Mouse (Mus musculus) fat pad, adult 2 months (tissue): ENCODE data around the gene Nrp2.

Source experiments
- DNase-seq: peaks from one replicate; pipeline ENCODE4 v3.0.0-alpha.2; 2011; ENCODE audit warnings: low read depth, low spot score; ENCODE audit errors: extremely low read depth

The Nrp2 gene

DNA sequence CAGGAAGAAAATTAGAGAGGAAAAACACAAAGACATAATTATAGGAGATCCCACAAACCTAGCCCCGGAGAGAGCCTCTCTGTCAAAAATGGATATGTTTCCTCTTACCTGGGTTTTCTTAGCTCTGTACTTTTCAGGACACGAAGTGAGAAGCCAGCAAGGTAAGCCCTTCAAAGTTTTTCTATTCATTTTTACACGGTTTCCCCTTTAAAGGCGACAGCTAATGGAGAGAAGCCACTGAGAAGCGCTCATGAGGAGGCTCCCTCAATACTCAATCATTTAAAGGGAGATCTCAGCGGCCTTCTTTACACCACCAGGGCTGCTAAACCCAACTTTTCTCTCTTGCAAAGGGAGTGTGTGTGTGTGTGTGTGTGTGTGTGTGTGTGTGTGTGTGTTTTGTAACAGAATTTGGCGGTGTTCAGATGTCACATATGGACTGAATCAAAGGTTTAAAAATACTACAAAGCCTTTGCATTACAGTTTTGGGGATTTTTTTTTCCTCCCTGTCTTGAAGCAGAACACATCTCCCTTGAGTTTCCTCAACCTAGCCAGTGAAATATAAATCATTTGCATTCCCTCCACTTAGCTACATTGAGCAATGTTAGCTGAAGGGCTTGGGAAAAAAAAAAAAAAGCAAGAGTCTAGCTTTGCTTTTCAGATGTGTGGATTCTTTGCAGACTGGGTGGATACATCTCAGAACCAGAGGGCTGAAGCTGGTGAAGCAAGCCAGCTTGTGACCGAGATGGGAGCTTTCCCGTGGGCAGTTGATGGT is 1.2 kb downstream of the Nrp2 start:
- DNase-seq = no peak

DNA sequence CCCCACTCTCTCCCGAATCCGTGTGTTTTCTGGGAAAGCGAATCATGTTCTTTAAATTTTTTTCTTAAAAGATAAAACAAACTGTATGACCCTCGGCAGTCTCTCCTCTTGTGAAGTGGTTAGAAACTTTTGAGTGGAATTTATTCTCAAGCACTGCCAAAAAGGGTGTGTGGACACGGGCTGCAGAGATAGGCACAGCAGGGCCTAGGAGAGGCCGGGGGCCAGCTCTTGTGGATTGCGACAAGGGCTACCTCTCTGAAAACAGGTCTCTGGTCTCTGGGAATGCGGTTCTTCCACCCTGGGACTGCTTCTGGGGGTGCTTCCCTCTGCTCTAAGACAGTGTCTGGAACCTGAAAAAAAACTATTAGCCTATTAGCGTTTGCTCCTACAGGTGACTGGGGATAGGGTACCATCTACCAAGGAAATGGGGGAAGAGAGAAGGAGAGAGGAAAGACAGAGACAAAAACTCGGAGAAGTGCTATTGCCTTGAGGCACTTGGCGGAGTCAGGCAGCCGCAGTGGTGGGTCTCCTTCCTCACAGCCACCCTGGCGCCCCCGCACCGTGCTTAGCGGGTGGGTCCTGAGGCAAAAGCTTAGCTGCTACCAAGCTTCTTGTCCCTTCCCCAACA is 1.9 kb downstream of the Nrp2 start:
- DNase-seq = no peak

DNA sequence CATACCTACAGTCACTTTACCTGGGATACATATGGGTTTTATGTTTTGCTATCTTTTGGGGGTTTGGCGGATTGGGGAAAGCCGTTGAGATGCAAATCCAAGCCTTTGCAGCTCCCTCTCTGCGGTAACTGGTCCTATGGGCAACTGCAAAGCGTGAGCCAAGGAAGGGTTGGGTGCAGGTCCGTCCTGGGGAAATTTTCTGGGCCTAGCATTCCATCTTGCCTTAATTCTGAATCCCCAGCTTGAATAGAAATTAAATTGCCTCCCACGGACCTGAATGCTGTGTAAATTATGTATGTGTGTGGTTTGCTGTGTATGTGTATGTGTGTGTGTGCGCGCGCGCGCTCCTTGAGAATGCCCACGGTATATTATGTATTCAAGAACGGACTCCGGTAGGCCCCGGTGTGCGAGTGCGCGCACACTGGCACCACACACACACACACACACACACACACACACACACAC is 2.5 kb downstream of the Nrp2 start:
- DNase-seq = no peak

DNA sequence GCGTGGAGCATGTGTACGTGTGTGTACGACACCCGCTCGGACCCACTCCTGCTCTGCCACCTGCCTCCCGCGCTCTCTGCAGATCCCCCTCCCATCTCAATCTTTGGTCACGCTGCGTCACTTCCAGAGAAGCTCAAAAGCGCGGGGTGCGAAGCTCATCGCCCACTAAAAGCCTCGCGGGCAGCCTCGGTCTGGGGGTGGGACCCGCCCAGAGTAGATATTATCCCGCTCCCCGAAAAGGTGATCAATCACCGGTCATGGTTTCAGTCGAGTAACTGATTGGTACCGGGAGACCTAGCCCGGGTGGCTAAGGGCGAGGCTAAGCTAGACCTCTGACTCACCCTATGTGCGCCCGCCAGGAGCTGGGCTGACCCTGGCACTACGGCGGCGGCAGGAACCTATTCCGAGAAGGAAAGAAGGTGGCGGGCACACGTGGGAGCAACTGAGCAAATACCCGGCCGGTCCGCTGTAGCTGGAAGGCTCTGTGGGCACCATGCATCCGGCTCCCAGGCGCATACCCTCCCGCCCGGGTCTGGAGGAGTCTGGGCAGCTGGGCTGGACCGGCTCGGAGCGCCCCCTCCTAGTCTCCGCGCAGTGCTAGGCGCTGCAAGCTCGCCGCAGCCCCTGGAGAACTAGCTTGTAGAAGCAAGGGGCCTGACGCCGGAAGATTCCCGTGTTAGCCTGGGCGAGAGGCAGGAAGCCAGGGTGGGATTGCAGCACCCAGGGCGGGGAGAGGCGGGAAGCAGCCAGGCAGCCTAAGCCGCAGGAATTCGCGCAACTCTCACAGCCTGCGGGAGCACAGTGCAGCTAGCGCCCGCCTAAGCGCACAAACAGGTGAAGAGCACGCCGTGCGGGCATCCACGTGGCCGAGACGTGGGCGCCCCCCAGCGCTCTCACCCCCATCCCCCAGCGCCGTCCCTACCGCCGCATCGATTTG is 3.3 kb downstream of the Nrp2 start:
- no peak for DNase-seq

- no peak for DNase-seq
These were observed 4.2 kb downstream of the Nrp2 start for GRCm38 (mm10) chr1:62707101-62707912.

DNA sequence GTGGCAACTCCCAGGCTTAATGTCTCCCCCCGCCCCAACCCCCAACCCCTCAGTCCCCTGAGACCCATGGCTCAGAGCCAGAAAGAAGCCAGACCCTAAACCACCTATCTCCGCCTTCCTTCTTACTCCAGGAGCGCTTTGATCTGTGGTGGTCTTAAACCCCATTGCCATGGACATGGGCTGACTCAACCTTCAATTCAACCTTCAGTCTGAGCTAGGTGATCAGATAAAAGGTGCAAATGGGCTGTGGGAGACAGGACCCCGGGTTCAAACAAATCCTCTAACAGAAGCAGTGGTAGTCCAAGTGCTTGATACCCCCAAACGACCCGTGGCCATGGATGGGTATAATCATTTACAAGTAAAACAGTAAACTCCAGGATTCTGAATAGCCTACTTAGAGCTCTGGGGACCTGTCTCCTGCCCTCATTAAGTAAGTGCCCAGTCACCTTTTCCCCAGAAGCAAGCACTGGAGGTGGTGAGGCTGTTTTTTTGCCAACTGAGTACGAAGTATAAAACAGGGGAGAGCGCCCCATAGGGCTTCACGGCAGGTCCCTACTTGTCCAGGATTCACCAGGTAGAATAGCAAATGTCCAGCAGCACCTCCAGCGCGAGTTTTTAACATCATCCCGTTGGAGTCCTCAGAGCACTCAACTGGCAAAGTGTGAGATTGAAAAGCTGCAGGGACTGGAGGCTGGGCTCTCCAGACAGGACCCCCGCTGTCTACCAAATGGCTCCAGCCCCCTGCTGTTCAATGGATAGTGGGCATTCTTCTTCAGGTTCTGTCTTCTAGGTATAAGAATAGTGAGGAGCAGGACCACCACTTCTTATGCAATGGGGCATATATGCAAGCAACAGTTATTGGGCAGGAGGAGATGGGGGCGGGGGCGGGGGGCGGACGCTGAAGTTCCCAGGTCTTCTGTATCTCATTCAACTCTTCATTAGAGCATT is 5.1 kb downstream of the Nrp2 start:
- DNase-seq = no peak

GRCm38 (mm10) chr1:62709770-62710335 is 6.8 kb downstream of the Nrp2 start:
- no peak for DNase-seq

DNA sequence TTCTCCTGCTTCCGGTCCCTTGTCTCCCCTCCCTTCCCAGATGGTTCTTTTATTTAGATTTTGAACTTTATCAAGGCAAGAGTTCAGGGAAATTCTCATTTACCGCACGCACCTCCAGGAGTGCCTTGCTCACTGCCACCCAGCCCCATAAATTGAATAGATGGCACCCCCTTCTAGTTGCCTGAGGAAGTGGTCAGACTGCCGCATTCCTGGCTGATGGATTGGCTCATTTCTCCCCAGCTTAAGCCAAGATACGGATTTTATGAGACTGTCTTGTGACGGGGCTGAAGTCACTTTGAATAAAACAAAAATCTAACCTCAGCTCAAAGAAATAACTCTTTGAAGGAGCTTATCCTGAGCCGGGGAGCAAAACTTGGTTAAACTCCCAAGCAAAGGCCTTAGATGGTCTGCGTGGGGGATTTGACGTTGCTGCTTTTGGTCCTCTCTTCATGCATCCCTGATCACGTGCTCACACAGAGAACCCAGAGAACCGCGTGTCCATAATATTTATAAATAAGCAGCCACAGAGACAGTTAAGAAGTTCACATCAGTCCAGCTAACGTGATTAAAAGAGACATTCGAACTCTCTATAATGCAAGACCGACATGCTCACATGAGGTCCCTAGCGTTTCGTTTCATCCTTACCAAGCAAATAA is 10.1 kb downstream of the Nrp2 start:
- no peak for DNase-seq

DNA sequence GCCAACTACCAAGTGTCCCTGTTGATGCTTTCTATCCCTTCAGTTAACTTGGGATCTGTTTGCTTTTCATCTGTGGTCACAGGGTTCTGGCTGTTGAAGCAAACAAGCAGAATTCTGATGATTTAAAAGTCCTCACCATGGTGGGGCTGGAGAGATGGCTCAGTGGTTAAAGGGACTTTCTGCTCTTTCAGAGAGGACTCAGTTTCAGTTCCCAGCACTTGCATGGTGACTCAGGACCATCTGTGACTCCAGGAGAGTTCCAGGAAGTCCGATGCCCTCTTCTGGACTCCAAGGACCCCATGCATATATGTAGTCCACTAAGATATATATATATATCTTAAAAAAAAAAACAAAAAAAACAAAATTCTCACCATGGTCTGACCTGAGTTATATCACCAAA is 11.9 kb downstream of the Nrp2 start:
- no peak for DNase-seq

DNA sequence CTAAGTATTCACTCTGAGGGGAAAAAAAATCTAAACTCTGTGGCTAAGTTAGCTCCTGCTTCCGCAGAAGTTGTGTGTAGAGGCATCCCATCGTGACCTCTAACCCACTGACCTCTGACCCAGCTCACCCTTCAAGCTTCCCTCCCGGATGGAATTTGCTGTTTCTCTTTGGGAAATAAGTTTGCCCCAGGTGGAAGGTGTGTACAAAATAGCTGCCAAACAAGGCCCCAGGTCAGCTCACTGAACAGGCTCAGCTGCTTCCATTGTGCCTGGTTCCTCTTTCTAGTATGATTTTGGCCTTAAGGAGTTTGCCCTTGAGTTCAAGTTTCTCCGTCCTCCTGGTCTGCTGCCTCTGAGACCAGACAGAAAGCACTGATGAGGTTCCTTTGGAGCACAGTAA is 12.6 kb downstream of the Nrp2 start:
- no peak for DNase-seq

GRCm38 (mm10) chr1:62716836-62717478 is 13.9 kb downstream of the Nrp2 start:
- no peak for DNase-seq

GRCm38 (mm10) chr1:62717552-62718236 is 14.6 kb downstream of the Nrp2 start:
- DNase-seq = no peak

DNA sequence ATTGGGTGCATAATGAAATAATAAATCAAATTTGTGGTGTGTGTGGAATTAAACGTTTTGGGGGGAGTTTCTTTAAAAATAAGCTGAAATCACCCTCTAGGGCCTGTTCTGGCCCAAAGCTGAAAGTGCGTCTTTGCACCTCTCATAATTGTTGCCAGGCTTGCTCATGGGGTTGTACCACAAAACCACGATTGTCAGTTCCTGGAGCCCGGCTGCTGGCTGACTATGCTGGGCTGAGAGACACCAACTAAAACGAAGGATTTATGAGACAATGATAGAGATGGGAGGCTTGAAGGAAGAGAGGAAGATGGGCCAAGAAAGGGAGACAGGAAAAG is 15.1 kb downstream of the Nrp2 start:
- no peak for DNase-seq

DNA sequence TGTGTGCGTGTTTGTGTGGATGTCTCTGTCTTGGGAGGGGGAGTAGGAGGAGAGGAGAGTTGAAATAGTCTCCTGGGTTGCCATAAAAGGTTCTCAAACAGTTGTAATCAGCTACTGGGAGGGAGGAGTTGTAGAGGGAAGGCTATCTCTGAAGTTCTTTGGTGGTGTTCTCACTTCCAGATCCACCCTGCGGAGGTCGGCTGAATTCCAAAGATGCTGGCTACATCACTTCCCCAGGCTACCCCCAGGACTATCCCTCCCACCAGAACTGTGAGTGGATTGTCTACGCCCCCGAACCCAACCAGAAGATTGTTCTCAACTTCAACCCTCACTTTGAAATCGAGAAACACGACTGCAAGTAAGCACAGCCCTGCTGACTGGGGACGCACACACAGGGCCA is 15.7 kb downstream of the Nrp2 start:
- DNase-seq = no peak

GRCm38 (mm10) chr1:62719770-62720169 is 16.7 kb downstream of the Nrp2 start:
- no peak for DNase-seq

- DNase-seq = no peak
These were observed 17.1 kb downstream of the Nrp2 start for GRCm38 (mm10) chr1:62720176-62720575.

- no peak for DNase-seq
These were observed 17.9 kb downstream of the Nrp2 start for GRCm38 (mm10) chr1:62720727-62721705.
